Mouse (Mus musculus): ENCODE results near the gene Kctd15.

Gene Kctd15

DNA sequence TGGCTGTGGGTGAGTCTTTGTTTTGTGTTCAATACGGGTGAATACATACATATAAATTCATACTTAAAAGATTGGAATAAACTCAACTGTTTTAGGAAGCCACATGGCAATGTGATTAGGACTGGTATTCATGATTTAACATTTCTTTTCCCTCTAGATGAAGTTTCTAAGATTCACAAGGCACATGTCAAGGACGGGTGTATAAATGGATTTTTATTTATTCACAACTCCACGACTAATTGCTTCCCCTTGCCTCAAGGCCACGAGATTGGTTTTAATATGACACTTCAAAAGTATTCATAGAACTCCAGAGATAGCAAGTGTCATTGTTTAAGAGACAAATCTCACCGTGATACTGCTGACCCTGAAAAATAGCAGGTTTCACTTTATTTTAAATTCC lies at the start of gene Kctd15:
Gene Kctd15 (minus strand): TSS at position 101 of the 400 bp plus-strand sequence.
- DNase-seq = no peak

DNA sequence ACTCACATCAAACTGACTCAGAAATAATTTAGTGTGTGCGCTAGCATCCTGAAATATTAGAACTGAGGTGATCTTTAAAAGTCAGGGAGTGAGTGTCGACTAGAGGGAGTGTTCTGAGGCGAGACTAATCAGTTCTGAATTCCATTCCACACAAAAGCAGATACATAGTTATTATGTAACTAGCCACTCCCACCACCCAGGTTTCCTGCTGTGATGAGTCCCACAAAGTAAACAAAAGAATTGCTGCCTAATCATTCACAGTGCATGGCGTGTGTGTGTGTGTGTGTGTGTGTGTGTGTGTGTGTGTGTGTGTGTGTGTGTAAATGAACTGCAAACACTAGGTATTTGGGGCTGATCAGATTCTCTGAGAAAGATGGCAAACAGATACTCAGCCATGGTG lies 47.9 kb upstream of the Kctd15 start:
- DNase-seq = peak; percentile 50

DNA sequence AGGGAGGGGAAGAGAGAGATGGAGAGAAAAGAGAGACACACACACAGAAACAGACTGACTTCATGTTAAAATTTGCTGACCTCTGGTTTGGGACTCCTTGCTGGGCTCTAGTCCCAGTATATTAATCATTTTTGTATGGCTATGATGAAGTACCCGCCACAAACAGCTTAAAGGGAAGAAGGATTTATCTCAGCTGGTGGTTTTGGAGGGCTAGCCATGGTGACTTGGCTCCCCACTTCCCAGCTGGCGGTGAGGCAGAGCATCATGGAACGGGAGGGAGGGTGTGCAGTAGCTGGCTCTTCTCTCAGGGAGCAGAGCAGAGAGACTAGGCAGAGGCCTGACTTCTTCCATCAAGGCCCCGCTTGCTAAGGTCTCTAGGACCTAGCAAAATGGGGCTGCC lies 46.9 kb upstream of the Kctd15 start:
- no peak for DNase-seq

- peak; percentile 27 for DNase-seq
Observed at GRCm38 (mm10) chr7:34702718-34703351, 46.3 kb upstream of the Kctd15 start.

- no peak for DNase-seq
Observed at GRCm38 (mm10) chr7:34699888-34700287, 43.4 kb upstream of the Kctd15 start.

DNA sequence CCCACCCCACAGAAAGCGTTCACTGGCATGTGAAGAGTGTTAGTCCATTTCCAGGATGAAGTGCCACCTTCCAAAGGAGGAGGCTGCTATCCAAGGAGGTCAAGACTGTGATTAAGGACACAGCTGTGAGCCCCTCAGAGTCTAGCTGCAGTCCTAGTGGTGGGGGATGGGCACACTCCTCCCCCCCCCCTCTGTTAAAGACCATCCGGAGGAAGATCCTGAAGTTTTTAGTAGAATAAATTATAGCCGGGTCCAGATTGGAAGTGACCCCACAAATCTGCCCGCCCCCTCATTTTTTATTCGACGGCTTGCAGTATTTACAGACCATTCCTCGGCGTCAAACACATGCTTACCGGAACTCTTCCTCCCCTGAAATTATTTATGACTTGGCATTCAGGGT lies 41.7 kb upstream of the Kctd15 start:
- no peak for DNase-seq

- no peak for DNase-seq
Observed at GRCm38 (mm10) chr7:34696086-34696485, 39.6 kb upstream of the Kctd15 start.

GRCm38 (mm10) chr7:34694898-34695297 lies 38.4 kb upstream of the Kctd15 start:
- no peak for DNase-seq

GRCm38 (mm10) chr7:34693916-34694315 lies 37.4 kb upstream of the Kctd15 start:
- DNase-seq = no peak

GRCm38 (mm10) chr7:34693072-34693471 lies 36.5 kb upstream of the Kctd15 start:
- DNase-seq = no peak

DNA sequence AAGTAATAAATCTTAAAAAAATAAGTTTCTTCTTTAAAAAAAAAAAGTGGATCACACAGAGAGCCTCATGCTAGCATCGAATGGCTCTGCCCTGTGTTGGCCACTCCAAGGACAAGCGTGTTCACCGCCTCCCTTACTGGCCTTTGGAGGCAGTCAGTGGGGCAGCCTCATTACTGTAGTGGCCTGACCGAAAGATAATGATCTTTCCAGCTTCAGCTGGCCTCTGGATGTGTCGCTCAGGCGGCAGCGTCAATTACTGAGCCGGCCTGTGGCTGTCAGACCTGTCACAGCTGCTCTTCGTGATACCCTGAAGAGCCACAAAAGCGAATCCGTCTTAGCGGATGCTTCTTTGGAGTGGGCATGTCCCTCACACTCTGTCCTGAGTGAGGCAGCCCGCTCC lies 33.6 kb upstream of the Kctd15 start:
- no peak for DNase-seq

DNA sequence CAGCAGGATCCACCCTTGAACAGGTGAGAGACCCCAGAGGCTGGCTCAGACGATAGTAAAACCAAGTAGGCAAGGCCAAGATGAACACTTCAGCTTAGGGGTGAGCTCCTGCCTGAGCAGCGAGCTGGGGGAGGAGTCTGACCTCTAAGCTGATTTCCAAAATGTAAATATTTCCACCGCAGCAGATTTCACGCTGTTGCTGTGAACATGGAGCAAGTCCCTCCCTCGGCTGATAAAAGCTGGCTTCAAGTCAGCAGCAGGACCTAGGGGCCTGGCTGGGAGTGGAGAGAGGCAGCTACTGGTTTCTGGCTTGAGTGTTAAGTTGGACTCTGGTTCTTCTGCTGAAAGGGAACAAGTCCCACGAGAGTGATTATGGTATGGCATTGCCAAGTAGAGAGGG lies 32.5 kb upstream of the Kctd15 start:
- DNase-seq = no peak

- DNase-seq = no peak
Observed at GRCm38 (mm10) chr7:34685801-34686200, 29.3 kb upstream of the Kctd15 start.

GRCm38 (mm10) chr7:34685176-34685575 lies 28.6 kb upstream of the Kctd15 start:
- no peak for DNase-seq

GRCm38 (mm10) chr7:34680771-34681421 lies 24.4 kb upstream of the Kctd15 start:
- DNase-seq = no peak

- DNase-seq = no peak
Observed at GRCm38 (mm10) chr7:34679886-34680285, 23.4 kb upstream of the Kctd15 start.

DNA sequence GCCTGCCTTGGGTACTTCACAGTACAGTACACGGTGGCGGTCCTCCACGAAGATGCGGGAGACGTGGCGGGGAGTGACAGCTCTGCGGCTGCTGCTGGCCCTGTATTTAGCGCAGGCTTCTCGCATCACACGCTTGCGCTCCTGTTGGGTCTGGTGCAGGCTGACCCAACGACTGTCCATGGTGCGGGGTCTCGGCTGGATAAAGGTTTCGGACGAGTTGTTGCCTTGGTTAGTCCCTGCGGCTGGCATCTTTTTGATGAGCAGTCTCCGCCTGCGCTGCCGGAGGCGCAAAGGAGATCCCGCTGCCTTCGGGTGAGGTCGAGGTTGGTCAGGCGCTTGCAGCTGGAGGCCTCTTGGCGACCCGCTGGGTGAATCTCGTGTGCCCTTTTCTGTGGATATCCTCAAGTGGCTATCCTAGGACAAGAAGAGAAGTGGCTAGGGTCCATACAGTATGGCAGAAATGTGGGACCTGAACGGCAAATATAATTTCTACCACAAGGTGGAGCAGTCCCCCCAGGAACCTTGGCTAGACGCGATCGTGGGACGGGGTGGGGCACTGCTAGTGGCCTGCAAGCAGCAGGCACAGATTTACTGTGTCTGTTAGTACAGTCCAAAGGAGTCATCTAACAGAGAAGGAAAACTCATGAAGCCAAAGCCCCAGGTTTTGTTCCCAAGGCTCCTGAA lies 19.4 kb upstream of the Kctd15 start:
- peak; percentile 81 for DNase-seq

DNA sequence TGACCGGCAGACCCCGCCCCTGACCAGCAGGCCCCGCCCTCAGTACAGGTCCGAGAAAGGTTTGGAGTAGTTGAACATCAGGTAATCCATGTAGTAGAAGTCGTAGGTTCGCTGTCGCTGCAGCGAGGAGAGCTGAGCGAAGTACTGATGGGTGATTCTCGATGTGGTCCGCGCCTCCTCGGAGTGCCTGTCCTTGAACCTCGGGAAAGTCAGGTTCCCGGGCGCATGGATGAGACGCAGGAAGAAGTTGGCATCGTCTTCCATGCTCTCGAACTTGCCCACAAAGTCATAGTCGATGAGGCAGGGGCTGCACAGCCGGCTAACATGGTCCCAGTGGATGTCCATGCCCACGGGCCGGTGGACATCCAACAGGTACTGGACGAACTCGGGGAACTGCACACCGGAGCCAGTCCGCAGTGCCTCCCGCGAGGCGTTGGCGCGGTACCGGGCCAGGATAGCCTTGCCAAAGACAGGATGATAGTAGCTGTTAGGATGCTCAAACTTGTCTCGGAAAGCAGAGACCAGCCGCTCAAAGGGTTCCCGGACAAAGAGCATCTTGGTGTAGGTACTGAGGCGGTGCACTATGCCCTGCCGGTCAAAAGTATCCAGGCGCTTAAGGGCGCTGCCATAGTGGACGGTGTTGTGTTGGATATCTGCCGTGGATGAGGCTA lies 18.7 kb upstream of the Kctd15 start:
- DNase-seq = no peak

- DNase-seq = no peak
Observed at GRCm38 (mm10) chr7:34672916-34673315, 16.4 kb upstream of the Kctd15 start.

DNA sequence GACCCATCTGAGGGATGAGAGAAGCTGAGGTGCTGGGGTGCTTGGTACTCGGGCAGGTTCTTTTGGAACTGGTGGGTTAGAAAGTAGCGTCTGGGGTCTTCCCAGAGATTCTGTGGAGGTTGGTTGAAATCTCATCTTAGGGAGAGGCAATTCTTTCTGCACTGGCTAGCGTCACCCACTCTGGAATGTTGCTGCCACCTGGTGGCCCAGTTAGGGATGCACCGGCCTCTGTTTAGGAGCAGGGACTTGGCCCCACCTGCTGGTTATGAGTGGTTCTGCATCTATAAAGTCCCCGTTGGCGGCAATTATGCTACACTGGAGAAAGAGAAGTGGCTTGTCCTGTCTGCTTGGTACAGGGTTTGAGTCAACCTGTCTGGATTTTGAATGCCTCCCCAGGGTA lies 15.4 kb upstream of the Kctd15 start:
- DNase-seq = peak; percentile 91

GRCm38 (mm10) chr7:34670778-34671177 lies 14.2 kb upstream of the Kctd15 start:
- no peak for DNase-seq

DNA sequence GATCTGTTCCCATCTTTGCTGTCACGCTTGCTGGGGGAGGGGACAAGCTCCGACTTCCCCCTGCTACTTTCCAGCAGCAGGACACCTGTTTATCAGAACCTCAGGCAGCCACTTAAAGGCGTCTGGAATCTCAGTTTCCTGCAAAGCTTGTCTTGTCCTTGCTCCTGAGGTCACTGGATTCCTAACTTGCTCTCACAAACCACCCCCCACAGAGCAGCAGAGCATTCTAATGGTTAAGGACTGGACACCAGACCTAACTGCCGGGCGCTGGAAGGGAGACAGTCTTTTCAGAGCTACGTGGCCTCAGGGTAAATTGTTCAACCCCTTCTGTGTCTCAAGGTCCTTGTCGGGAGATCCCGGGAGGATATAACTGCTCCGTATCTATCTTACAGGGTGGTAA lies 12.8 kb upstream of the Kctd15 start:
- DNase-seq = peak; percentile 44

DNA sequence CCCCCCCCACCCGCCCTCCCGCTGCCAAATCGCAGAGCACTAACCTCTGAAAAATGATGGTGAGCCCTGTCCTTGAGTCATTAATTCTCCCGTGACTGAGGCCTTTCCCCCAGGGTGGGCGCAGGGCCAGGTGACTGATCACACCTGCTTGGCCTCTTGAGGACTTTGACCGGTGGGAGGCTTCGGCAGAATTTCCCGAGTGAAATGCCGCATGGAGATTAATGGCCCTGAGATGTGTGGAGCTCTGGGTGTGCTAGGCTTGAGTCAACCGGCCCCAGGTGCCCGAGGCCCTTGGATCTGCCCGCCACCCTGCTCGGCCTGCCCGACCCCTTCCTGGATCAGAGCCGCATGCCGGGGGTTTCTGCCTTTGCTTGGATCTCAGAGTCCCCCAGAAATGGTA lies 11.3 kb upstream of the Kctd15 start:
- DNase-seq = peak; percentile 63

DNA sequence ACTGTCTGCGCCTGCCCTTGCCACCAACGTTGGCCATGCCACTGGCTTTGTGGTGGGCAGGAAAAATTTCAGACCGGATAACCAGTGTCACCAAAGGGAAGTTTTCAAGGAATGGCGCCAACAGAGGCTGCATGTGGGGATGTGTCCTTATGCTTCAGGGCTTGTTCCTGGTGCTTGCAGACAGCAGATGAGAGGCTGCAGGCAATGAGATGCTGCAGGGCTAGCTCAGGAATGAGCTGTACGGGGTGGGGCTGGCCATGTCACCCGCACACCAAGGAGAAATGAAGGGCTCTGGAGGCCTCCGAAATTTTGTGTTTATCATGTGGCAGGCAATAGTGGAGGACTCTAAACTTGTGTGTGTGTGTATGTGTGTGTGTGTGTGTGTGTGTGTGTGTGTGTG lies 6.6 kb upstream of the Kctd15 start:
- DNase-seq = no peak

All from kidney, adult 9 months (tissue).